Comparison of ENCODE assay signal across 15 mouse cellular contexts in genomic region chr19:17346716-17347474, GRCm38 (mm10).
"Had no signal": no experiment of that assay in that cellular context is flagged by ENCODE, and none has a peak within 500 bp of the region (broad histone marks: within the 10 kb centered on the region; RNA-seq: fewer than 3 reads in every experiment).

No protein-coding gene starts in this region.

- H3K9ac ChIP-seq: intestine, embryonic 15.5 days; limb, embryonic 12.5 days; limb, embryonic 15.5 days; lung, embryonic 14.5 days had no signal

- H3K36me3 ChIP-seq: intestine, embryonic 15.5 days; limb, embryonic 12.5 days; limb, embryonic 15.5 days had no signal

- H3K9me3 ChIP-seq: intestine, embryonic 15.5 days; limb, embryonic 12.5 days; limb, embryonic 15.5 days had no signal

- H3K4me1 ChIP-seq: intestine, embryonic 15.5 days; limb, embryonic 15.5 days had no signal

- ATAC-seq: intestine, embryonic 15.5 days; lung, postnatal 0 days had no signal

- H3K27ac ChIP-seq: intestine, embryonic 15.5 days; limb, embryonic 12.5 days; limb, embryonic 15.5 days; macrophage had no signal

- H3K4me2 ChIP-seq: intestine, embryonic 15.5 days; limb, embryonic 12.5 days; limb, embryonic 15.5 days; lung, embryonic 14.5 days had no signal

- H3K27me3 ChIP-seq: intestine, embryonic 15.5 days; limb, embryonic 12.5 days; limb, embryonic 15.5 days had no signal

- DNase-seq: kidney, adult 11 months; kidney, adult 8-10 months; kidney, postnatal 14 days; kidney, postnatal 4 days; left cerebral cortex, postnatal 4 days; lung, embryonic 14.5 days; midbrain, embryonic 14.5 days; right cerebral cortex, adult 18-20 months; thymus, adult 18-20 months; thymus, postnatal 36 days had no signal

- H3K4me3 ChIP-seq: intestine, embryonic 15.5 days; limb, embryonic 12.5 days; limb, embryonic 15.5 days had no signal
